Mouse (Mus musculus) gastrocnemius, postnatal 14 days (tissue): ENCODE results near the gene Pfpl. TPM values are rescaled to one million over a fixed set of nuclear protein-coding genes. Genes with fewer than 3 reads are reported as not detected.

ENCODE experiments used
- DNase-seq: peaks from one replicate; pipeline ENCODE4 v3.0.0; 2021; ENCODE audit warnings: mixed read lengths
- intact Hi-C: fragments of 180-260 bp; cut with DNase I; formaldehyde crosslinking; loops from one replicate; pipeline ENCODE4 v1.15.1; 2025; ENCODE audit warnings: low total_unique reads
- total RNA-seq, 2 experiments: library from RNA; stranded (reverse); gene quantifications; 2 replicates each; pipeline ENCODE4 v1.2.3; 2021

Gene Pfpl
- total RNA-seq, 2 experiments from 2014 or later: not detected

- intact Hi-C loops: loop anchor here (5.0 kb wide), 1 partner anchor 49 kb away; no protein-coding TSS in a partner anchor
- DNase-seq: no peak
Measured at GRCm38 (mm10) chr19:12462851-12463721, 35.4 kb downstream of the Pfpl start.

- DNase-seq: no peak
- intact Hi-C loops: loop anchor here (5.0 kb wide), 1 partner anchor 49 kb away; no protein-coding TSS in a partner anchor
Measured at GRCm38 (mm10) chr19:12463722-12464035, 36.0 kb downstream of the Pfpl start.

- no peak for DNase-seq
- intact Hi-C loops: loop anchor here (5.0 kb wide), 1 partner anchor 48 kb away; no protein-coding TSS in a partner anchor
Measured at GRCm38 (mm10) chr19:12464127-12464526, 36.4 kb downstream of the Pfpl start.

- no peak for DNase-seq
- intact Hi-C loops: loop anchor here (5.0 kb wide), 2 partner anchors 38 to 48 kb away; partner anchors contain the start of gene Dtx4
Measured at GRCm38 (mm10) chr19:12464674-12465073, 37.0 kb downstream of the Pfpl start.

GRCm38 (mm10) chr19:12465530-12466144 lies 37.9 kb downstream of the Pfpl start:
- intact Hi-C loops: loop anchor here (5.0 kb wide), 1 partner anchor 37 kb away; the partner anchor contains the start of gene Dtx4
- no peak for DNase-seq

- intact Hi-C loops: loop anchor here (5.0 kb wide), 1 partner anchor 36 kb away; the partner anchor contains the start of gene Dtx4
- DNase-seq: peak; percentile 50
Measured at GRCm38 (mm10) chr19:12466204-12466603, 38.5 kb downstream of the Pfpl start.

GRCm38 (mm10) chr19:12467436-12467835 lies 39.7 kb downstream of the Pfpl start:
- no peak for DNase-seq
- intact Hi-C loops: loop anchor here (5.0 kb wide), 1 partner anchor 35 kb away; the partner anchor contains the start of gene Dtx4

- no peak for DNase-seq
- intact Hi-C loops: no loop called here
Measured at GRCm38 (mm10) chr19:12471866-12472265, 44.2 kb downstream of the Pfpl start.

GRCm38 (mm10) chr19:12472381-12472976 lies 44.8 kb downstream of the Pfpl start:
- no peak for DNase-seq
- intact Hi-C loops: no loop called here

GRCm38 (mm10) chr19:12473201-12473641 lies 45.5 kb downstream of the Pfpl start:
- intact Hi-C loops: no loop called here
- no peak for DNase-seq

- intact Hi-C loops: no loop called here
Measured at GRCm38 (mm10) chr19:12473951-12474350, 46.2 kb downstream of the Pfpl start.

GRCm38 (mm10) chr19:12475380-12476250 lies 47.9 kb downstream of the Pfpl start:
- intact Hi-C loops: no loop called here
- DNase-seq: peak; percentile 93

More at GRCm38 (mm10) chr19:12473951-12474350, 46.2 kb downstream of the Pfpl start:
- no peak for DNase-seq

- intact Hi-C loops: no loop called here
- no peak for DNase-seq
Measured at GRCm38 (mm10) chr19:12476721-12477270, 49.1 kb downstream of the Pfpl start.

GRCm38 (mm10) chr19:12478369-12478768 lies 50.7 kb downstream of the Pfpl start:
- intact Hi-C loops: no loop called here

More at GRCm38 (mm10) chr19:12478369-12478768, 50.7 kb downstream of the Pfpl start:
- DNase-seq: no peak

Other genes with a start within 250 kb of the Pfpl start
- not detected for gene Olfr1431, start 227.3 kb upstream of the Pfpl start, total RNA-seq
- not detected for gene Olfr1432, start 195.3 kb upstream of the Pfpl start, total RNA-seq
- not detected for gene Olfr262, start 186.2 kb upstream of the Pfpl start, total RNA-seq
- gene Olfr235, start 166.9 kb upstream of the Pfpl start, total RNA-seq: not detected
- not detected for gene Olfr1434, start 148.1 kb upstream of the Pfpl start, total RNA-seq
- gene Olfr1436, start 128.8 kb upstream of the Pfpl start, total RNA-seq: not detected
- gene Olfr1437, start 102.8 kb upstream of the Pfpl start, total RNA-seq: not detected
- gene Olfr1438-ps1, start 92.0 kb upstream of the Pfpl start, total RNA-seq: not detected
- gene Olfr1440, start 40.6 kb upstream of the Pfpl start, total RNA-seq: not detected
- gene Olfr1441, start 10.5 kb upstream of the Pfpl start, total RNA-seq: not detected
- 1 to 10 TPM; 1.5 to 1.6 TPM for gene Mpeg1, start 32.9 kb downstream of the Pfpl start, total RNA-seq
- gene Dtx4, start 73.5 kb downstream of the Pfpl start, total RNA-seq: 10 to 100 TPM; 10.1 to 14.1 TPM
- 1 to 10 TPM; 3.9 to 5.5 TPM for gene Fam111a, start 117.8 kb downstream of the Pfpl start, total RNA-seq
- gene Gm4952, start 172.1 kb downstream of the Pfpl start, total RNA-seq: not detected
- gene Glyat, start 205.4 kb downstream of the Pfpl start, total RNA-seq: under 1 TPM in 1 of 2 experiments, not detected in 1; 0.06 TPM
- gene Olfr1442, start 242.5 kb downstream of the Pfpl start, total RNA-seq: not detected